Mouse (Mus musculus): ENCODE results near the gene Wdr72. TPM values are rescaled to one million over a fixed set of nuclear protein-coding genes. Genes with fewer than 3 reads are reported as not detected.

Wdr72 gene
- polyA plus RNA-seq, 1 experiment from 2014 or later, result 0.73 TPM

DNA sequence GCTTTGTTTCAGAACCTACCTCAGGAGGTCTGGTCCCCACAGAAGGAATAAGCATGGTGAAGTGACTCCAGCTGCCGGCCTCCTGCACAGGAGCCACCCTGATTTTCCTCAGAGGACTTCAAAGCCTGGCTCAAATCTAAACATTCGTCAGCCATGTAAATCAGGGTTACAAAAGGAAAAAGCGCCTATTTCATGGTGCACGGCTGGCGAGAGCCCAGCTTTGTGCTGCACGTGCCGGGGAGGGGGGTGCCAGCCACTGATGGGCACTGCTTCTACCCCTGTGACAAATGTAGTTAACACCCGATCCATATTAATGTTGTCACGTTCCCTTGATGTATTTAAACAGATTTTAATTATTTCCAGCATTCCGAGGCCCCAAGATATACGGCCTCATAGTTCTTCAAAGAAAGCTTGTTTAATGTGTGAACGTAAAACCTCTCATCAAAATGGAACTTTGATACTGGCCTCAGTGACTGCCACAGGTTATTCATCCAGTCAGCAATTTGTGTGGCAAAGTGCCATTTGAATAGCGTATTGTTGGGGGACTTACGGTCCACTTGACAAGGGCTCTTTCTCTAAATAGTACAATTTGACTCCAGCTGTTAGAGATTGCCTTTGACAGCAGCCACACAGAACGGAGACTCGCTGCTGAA lies 76.7 kb downstream of the Wdr72 start:
- WGBS, result 5% methylated on average over 16 of the region's 16 CpGs
- peak overlapping the region; percentile 46 for H3K4me2 ChIP-seq (ENCODE audit: low read length)
- peak overlapping the region; percentile 7 for H3K4me3 ChIP-seq (ENCODE audit: low read length)
- no peaks in the 10 kb centered on the region for H3K9me3 ChIP-seq (ENCODE audit: control insufficient read depth, low read length)
- H3K27me3 ChIP-seq (replicated peaks; ENCODE audit: control insufficient read depth, insufficient read depth, low read length), result peaks cover 9% of the 10 kb centered on the region
- H3K36me3 ChIP-seq (ENCODE audit: control insufficient read depth, insufficient read depth, low read length), result no peaks in the 10 kb centered on the region
- peak; percentile 79 for ATAC-seq
- H3K9ac ChIP-seq (ENCODE audit: low read depth, low read length), result peak overlapping the region; percentile 43
- H3K4me1 ChIP-seq (ENCODE audit: control insufficient read depth, insufficient read depth, low read depth, low read length), result peaks cover 5% of the 10 kb centered on the region; the same call in 1 of the 2 replicates
- no peak overlapping the region for H3K27ac ChIP-seq (ENCODE audit: low read depth, low read length)

DNA sequence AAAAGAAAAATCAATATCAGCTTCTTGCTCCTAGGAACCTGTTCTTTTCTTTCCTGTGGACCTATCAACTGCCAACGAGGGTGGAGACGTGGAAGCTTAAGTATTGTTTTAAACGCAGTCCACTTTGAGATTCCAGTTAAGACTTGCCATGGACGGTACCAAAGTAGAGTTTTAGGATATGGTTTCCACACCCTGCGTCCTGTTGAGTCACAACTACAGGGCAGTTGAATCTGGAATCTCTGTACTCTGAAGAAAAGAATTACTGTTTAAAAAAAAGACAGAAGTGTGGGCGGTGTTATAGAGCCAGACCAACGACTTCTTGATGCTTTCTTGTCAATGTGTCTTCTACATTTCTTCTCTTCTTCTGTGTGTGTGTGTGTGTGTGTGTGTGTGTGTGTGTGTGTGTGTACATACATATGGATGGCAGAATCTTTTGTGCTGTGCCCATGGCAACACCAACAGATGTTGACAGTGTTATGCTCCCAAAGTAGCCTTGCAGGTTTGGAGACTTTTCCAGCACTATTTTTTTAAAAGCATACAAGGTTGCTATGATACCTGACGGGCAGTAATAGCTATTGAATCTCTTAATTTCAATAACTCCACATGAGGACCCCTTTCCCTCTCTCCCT lies 77.4 kb downstream of the Wdr72 start:
- H3K9me3 ChIP-seq (ENCODE audit: control insufficient read depth, low read length), result no peaks in the 10 kb centered on the region
- ATAC-seq, result no peak
- H3K4me1 ChIP-seq (ENCODE audit: control insufficient read depth, insufficient read depth, low read depth, low read length), result peaks cover 5% of the 10 kb centered on the region; the same call in 1 of the 2 replicates
- no peak overlapping the region for H3K9ac ChIP-seq (ENCODE audit: low read depth, low read length)
- H3K4me2 ChIP-seq (ENCODE audit: low read length), result peak overlapping the region; percentile 46
- H3K27me3 ChIP-seq (replicated peaks; ENCODE audit: control insufficient read depth, insufficient read depth, low read length), result peaks cover 9% of the 10 kb centered on the region
- no peaks in the 10 kb centered on the region for H3K36me3 ChIP-seq (ENCODE audit: control insufficient read depth, insufficient read depth, low read length)
- H3K27ac ChIP-seq (ENCODE audit: low read depth, low read length), result no peak overlapping the region
- peak overlapping the region; percentile 7; the same call in 1 of the 2 replicates for H3K4me3 ChIP-seq (ENCODE audit: low read length)
- WGBS, result 22% methylated on average over 8 of the region's 8 CpGs

- H3K27me3 ChIP-seq (replicated peaks; ENCODE audit: control insufficient read depth, insufficient read depth, low read length), result no peaks in the 10 kb centered on the region; the same call in none of the 2 replicates
- no peaks in the 10 kb centered on the region; the same call in 1 of the 2 replicates for H3K9me3 ChIP-seq (ENCODE audit: control insufficient read depth, low read length)
- ATAC-seq, result no peak
- no peaks in the 10 kb centered on the region for H3K4me1 ChIP-seq (ENCODE audit: control insufficient read depth, insufficient read depth, low read depth, low read length)
- no peak overlapping the region for H3K27ac ChIP-seq (ENCODE audit: low read depth, low read length)
- H3K4me3 ChIP-seq (ENCODE audit: low read length), result no peak overlapping the region
- no peak overlapping the region for H3K9ac ChIP-seq (ENCODE audit: low read depth, low read length)
- WGBS, result 79% methylated on average over 2 of the region's 2 CpGs
- no peak overlapping the region for H3K4me2 ChIP-seq (ENCODE audit: low read length)
- H3K36me3 ChIP-seq (ENCODE audit: control insufficient read depth, insufficient read depth, low read length), result no peaks in the 10 kb centered on the region
Observed at GRCm38 (mm10) chr9:74194898-74195297, 84.7 kb downstream of the Wdr72 start.

DNA sequence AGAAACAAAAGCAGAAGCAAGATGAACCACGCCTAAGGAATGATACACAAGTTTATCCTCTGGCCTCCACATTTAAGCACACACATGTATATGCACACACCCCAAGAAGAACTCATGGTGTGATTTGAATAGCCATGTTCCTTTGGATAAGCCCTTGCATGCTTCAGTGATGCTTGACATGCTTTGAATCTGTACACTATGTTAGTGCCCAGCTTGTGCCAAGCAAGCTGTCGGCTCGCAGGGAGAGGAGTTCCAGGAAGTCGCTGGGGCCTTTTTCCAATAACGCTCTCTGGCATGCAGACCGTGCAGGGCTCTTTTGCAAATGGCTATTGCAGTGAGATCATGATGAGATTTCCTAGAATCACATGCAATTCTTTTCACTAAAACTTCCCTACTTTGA lies 118.1 kb downstream of the Wdr72 start:
- WGBS, result 68% methylated on average over 6 of the region's 6 CpGs
- Histone ChIP-seq H3K9ac (ENCODE audit: low read depth, low read length) (no peak overlapping the region), H3K9me3 (ENCODE audit: control insufficient read depth, low read length) (no peaks in the 10 kb centered on the region), H3K4me1 (ENCODE audit: control insufficient read depth, insufficient read depth, low read depth, low read length) (no peaks in the 10 kb centered on the region), H3K36me3 (ENCODE audit: control insufficient read depth, insufficient read depth, low read length) (no peaks in the 10 kb centered on the region), H3K4me3 (ENCODE audit: low read length) (no peak overlapping the region), H3K4me2 (ENCODE audit: low read length) (no peak overlapping the region), H3K27me3 (replicated peaks; ENCODE audit: control insufficient read depth, insufficient read depth, low read length) (no peaks in the 10 kb centered on the region), H3K27ac (ENCODE audit: low read depth, low read length) (no peak overlapping the region)
- ATAC-seq, result no peak

DNA sequence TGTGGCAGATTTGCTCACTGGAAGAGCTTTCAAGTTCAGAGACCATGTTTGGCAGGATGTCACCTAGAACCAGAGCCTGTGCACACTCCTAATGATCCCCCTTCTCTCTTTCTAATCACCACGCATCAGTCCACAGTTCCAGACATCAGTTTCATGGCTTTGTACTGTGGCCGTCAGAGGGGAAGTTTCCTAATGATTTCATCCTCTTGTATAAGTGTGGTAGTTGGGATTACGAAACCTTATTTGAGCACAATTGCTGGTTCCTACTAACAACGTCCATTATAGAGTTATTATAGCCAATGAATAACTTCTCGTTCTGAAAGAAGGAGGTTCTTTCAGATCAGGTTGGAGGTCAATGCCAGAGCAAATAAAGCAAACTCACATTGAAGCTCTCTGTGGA lies 131.1 kb downstream of the Wdr72 start:
- no peak for ATAC-seq
- Histone ChIP-seq H3K27ac (ENCODE audit: low read depth, low read length) (no peak overlapping the region), H3K27me3 (replicated peaks; ENCODE audit: control insufficient read depth, insufficient read depth, low read length) (no peaks in the 10 kb centered on the region), H3K4me2 (ENCODE audit: low read length) (no peak overlapping the region), H3K9me3 (ENCODE audit: control insufficient read depth, low read length) (no peaks in the 10 kb centered on the region), H3K36me3 (ENCODE audit: control insufficient read depth, insufficient read depth, low read length) (no peaks in the 10 kb centered on the region), H3K9ac (ENCODE audit: low read depth, low read length) (no peak overlapping the region), H3K4me3 (ENCODE audit: low read length) (no peak overlapping the region), H3K4me1 (ENCODE audit: control insufficient read depth, insufficient read depth, low read depth, low read length) (no peaks in the 10 kb centered on the region)
- 76% methylated on average over 5 of the region's 5 CpGs for WGBS

DNA sequence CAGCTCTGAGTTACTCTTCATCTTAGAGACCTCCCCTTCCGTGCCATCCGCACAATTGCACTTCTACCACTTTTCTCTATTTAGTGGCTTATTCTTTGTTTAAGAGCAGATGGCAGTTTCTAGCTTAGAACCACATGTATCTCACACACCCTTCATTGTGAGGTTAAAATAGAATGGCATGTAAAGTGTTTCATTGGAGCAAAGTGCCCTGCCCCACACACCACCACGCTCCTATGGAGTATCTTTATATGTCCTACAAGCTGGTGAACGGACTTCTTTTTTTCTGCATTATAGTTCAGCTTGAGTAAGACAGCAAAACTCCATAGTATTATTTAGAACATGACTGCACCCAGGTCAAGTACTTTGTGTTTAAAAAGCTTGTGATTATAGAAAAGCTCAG lies 137.9 kb downstream of the Wdr72 start:
- H3K4me1 ChIP-seq (ENCODE audit: control insufficient read depth, insufficient read depth, low read depth, low read length), result no peaks in the 10 kb centered on the region
- ATAC-seq, result no peak
- H3K4me2 ChIP-seq (ENCODE audit: low read length), result no peak overlapping the region
- 79% methylated on average over 4 of the region's 4 CpGs for WGBS
- no peak overlapping the region for H3K4me3 ChIP-seq (ENCODE audit: low read length)
- H3K9me3 ChIP-seq (ENCODE audit: control insufficient read depth, low read length), result no peaks in the 10 kb centered on the region
- H3K9ac ChIP-seq (ENCODE audit: low read depth, low read length), result no peak overlapping the region
- no peaks in the 10 kb centered on the region for H3K27me3 ChIP-seq (replicated peaks; ENCODE audit: control insufficient read depth, insufficient read depth, low read length)
- no peaks in the 10 kb centered on the region for H3K36me3 ChIP-seq (ENCODE audit: control insufficient read depth, insufficient read depth, low read length)
- no peak overlapping the region for H3K27ac ChIP-seq (ENCODE audit: low read depth, low read length)

GRCm38 (mm10) chr9:74249486-74249885 lies 139.3 kb downstream of the Wdr72 start:
- 25% methylated on average over 1 of the region's 1 CpGs for WGBS
- Histone ChIP-seq H3K9ac (ENCODE audit: low read depth, low read length) (no peak overlapping the region), H3K36me3 (ENCODE audit: control insufficient read depth, insufficient read depth, low read length) (no peaks in the 10 kb centered on the region), H3K27ac (ENCODE audit: low read depth, low read length) (no peak overlapping the region), H3K4me1 (ENCODE audit: control insufficient read depth, insufficient read depth, low read depth, low read length) (no peaks in the 10 kb centered on the region), H3K4me3 (ENCODE audit: low read length) (no peak overlapping the region), H3K4me2 (ENCODE audit: low read length) (no peak overlapping the region), H3K9me3 (ENCODE audit: control insufficient read depth, low read length) (no peaks in the 10 kb centered on the region), H3K27me3 (replicated peaks; ENCODE audit: control insufficient read depth, insufficient read depth, low read length) (no peaks in the 10 kb centered on the region)
- no peak for ATAC-seq

GRCm38 (mm10) chr9:74250522-74250921 lies 140.4 kb downstream of the Wdr72 start:
- Histone ChIP-seq H3K9ac (ENCODE audit: low read depth, low read length) (no peak overlapping the region), H3K27ac (ENCODE audit: low read depth, low read length) (no peak overlapping the region), H3K27me3 (replicated peaks; ENCODE audit: control insufficient read depth, insufficient read depth, low read length) (no peaks in the 10 kb centered on the region), H3K4me3 (ENCODE audit: low read length) (no peak overlapping the region), H3K4me2 (ENCODE audit: low read length) (no peak overlapping the region), H3K9me3 (ENCODE audit: control insufficient read depth, low read length) (no peaks in the 10 kb centered on the region), H3K4me1 (ENCODE audit: control insufficient read depth, insufficient read depth, low read depth, low read length) (no peaks in the 10 kb centered on the region), H3K36me3 (ENCODE audit: control insufficient read depth, insufficient read depth, low read length) (no peaks in the 10 kb centered on the region)
- 38% methylated on average over 1 of the region's 1 CpGs for WGBS
- ATAC-seq, result no peak

GRCm38 (mm10) chr9:74258389-74258788 lies 148.2 kb downstream of the Wdr72 start:
- WGBS, result 61% methylated on average over 4 of the region's 4 CpGs
- ATAC-seq, result no peak

More at GRCm38 (mm10) chr9:74258389-74258788, 148.2 kb downstream of the Wdr72 start:
- no peaks in the 10 kb centered on the region for H3K36me3 ChIP-seq (ENCODE audit: control insufficient read depth, insufficient read depth, low read length)
- no peaks in the 10 kb centered on the region for H3K27me3 ChIP-seq (replicated peaks; ENCODE audit: control insufficient read depth, insufficient read depth, low read length)
- H3K27ac ChIP-seq (ENCODE audit: low read depth, low read length), result no peak overlapping the region
- no peak overlapping the region for H3K4me2 ChIP-seq (ENCODE audit: low read length)
- H3K4me1 ChIP-seq (ENCODE audit: control insufficient read depth, insufficient read depth, low read depth, low read length), result no peaks in the 10 kb centered on the region
- H3K9me3 ChIP-seq (ENCODE audit: control insufficient read depth, low read length), result no peaks in the 10 kb centered on the region
- no peak overlapping the region for H3K4me3 ChIP-seq (ENCODE audit: low read length)
- no peak overlapping the region for H3K9ac ChIP-seq (ENCODE audit: low read depth, low read length)

All from hindbrain, embryonic 16.5 days (tissue).